Mouse (Mus musculus): ENCODE results near the gene Cald1. TPM values are rescaled to one million over a fixed set of nuclear protein-coding genes. Genes with fewer than 3 reads are reported as not detected.

Gene Cald1
- total and polyA plus RNA-seq, 2 experiments, result 44.6 to 61.0 TPM

DNA sequence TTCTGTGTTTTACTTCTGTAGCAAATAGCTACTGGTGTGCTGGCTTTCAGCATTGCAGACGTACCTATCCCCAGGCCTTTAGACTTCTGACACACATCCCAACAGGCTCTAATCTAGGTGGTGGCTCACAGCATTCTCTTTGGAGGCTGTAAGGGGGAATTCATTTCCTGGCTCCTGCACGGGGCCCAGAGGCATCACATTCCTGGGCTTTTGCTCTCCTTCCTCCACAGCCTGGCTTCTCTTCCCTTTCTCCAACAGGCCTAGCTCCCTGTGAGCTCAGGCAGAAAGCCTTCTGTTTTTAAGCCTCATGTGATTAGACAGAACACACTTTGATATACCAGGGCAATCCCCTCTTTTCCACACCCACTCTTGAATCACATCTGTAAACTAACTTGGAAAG lies 109.2 kb downstream of the Cald1 start:
- no peaks in the 10 kb centered on the region for H3K36me3 ChIP-seq (ENCODE audit: control insufficient read depth, insufficient read depth, low read length)
- no peak overlapping the region for H3K9ac ChIP-seq (ENCODE audit: low read depth, low read length)
- H3K4me1 ChIP-seq (ENCODE audit: control insufficient read depth, insufficient read depth, low read length), result peaks cover 16% of the 10 kb centered on the region
- H3K79me2 ChIP-seq (ENCODE audit: control insufficient read depth, insufficient read depth, low read length), result peaks cover 12% of the 10 kb centered on the region; the same call in 1 of the 2 replicates
- H3K27me3 ChIP-seq (ENCODE audit: control insufficient read depth, insufficient read depth, low read length), result no peaks in the 10 kb centered on the region
- H3K4me3 ChIP-seq (ENCODE audit: insufficient read depth, low read depth, low read length), result no peak overlapping the region
- TF ChIP-seq CTCF (IDR thresholded peaks at IDR 0.05; ENCODE audit: low read depth, low read length) (no peak), POLR2A (IDR thresholded peaks at IDR 0.05; ENCODE audit: extremely low read depth, insufficient read depth, low read length) (no peak)
- no peak overlapping the region for H3K27ac ChIP-seq (replicated peaks; ENCODE audit: insufficient read depth, low read depth, low read length)
- DNase-seq (ENCODE audit: extremely low read depth, low read depth, low spot score), result no peak
- WGBS, result 72% methylated on average over 2 of the region's 2 CpGs

DNA sequence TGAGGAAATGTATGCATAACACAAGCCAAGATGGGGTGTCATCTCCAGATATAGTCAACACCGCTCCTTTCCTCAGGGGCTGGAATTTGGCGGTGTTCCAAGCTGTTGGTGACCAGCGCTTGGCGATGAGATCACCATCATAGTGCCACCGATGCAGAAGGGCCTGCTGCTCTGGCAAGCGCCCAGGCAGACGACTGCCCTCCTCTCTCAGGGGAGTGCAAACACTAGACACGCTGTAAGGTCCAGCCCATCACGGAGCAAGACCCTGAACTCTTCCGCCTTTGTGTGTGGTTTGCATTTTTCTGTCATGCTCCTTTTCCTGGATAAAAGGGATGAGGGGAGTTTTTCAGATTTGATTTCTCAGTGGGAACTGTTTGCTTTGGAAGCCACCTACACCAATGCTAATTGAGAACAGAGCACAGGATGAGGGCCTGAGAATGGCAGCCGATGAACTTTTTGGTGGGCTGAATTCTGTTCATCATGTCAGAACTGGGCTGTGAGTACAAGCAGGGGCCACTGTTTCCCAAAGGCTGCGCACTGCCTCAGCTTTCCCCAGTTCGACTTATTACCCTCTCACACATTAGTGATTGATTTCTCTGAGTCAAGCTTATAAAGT lies 110.5 kb downstream of the Cald1 start:
- Histone ChIP-seq H3K4me3 (ENCODE audit: insufficient read depth, low read depth, low read length) (no peak overlapping the region), H3K27me3 (ENCODE audit: control insufficient read depth, insufficient read depth, low read length) (no peaks in the 10 kb centered on the region), H3K79me2 (ENCODE audit: control insufficient read depth, insufficient read depth, low read length) (peaks cover 21% of the 10 kb centered on the region; the same call in 1 of the 2 replicates), H3K36me3 (ENCODE audit: control insufficient read depth, insufficient read depth, low read length) (no peaks in the 10 kb centered on the region), H3K9ac (ENCODE audit: low read depth, low read length) (no peak overlapping the region), H3K4me1 (ENCODE audit: control insufficient read depth, insufficient read depth, low read length) (peaks cover 24% of the 10 kb centered on the region), H3K27ac (replicated peaks; ENCODE audit: insufficient read depth, low read depth, low read length) (no peak overlapping the region)
- no peak for TF ChIP-seq POLR2A (IDR thresholded peaks at IDR 0.05; ENCODE audit: extremely low read depth, insufficient read depth, low read length)
- TF ChIP-seq CTCF (IDR thresholded peaks at IDR 0.05; ENCODE audit: low read depth, low read length), result no peak
- no peak for DNase-seq (ENCODE audit: extremely low read depth, low read depth, low spot score)
- WGBS, result 16% methylated on average over 13 of the region's 13 CpGs

DNA sequence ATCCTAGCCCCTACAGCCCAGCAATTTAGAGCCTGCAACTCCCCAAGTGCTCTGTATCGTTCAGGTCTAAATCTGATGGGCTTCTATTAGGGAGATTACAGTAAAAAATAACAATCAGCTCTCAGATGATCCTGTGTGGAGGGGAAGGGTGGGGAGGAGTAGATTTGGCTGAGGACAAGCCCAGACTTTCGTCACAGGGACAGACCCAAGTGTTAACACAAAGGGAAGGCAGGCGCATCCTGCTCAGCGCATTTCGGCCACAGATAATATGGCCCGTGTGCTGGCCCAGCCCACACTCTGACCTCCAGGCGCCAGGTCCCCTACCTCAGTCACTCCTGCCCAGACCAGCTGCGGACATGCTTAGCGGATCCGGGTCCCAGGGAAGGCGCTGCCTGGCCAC lies 111.0 kb downstream of the Cald1 start:
- WGBS, result 3% methylated on average over 11 of the region's 11 CpGs
- Histone ChIP-seq H3K9ac (ENCODE audit: low read depth, low read length) (peak overlapping the region; percentile 85), H3K4me1 (ENCODE audit: control insufficient read depth, insufficient read depth, low read length) (peaks cover 27% of the 10 kb centered on the region), H3K79me2 (ENCODE audit: control insufficient read depth, insufficient read depth, low read length) (peaks cover 22% of the 10 kb centered on the region; the same call in 1 of the 2 replicates), H3K27me3 (ENCODE audit: control insufficient read depth, insufficient read depth, low read length) (no peaks in the 10 kb centered on the region), H3K27ac (replicated peaks; ENCODE audit: insufficient read depth, low read depth, low read length) (peak overlapping the region; percentile 97), H3K4me3 (ENCODE audit: insufficient read depth, low read depth, low read length) (peak overlapping the region; percentile 88), H3K36me3 (ENCODE audit: control insufficient read depth, insufficient read depth, low read length) (no peaks in the 10 kb centered on the region)
- no peak for TF ChIP-seq CTCF (IDR thresholded peaks at IDR 0.05; ENCODE audit: low read depth, low read length)
- peak; percentile 69 for TF ChIP-seq POLR2A (IDR thresholded peaks at IDR 0.05; ENCODE audit: extremely low read depth, insufficient read depth, low read length)
- DNase-seq (ENCODE audit: extremely low read depth, low read depth, low spot score), result peak; percentile 96

DNA sequence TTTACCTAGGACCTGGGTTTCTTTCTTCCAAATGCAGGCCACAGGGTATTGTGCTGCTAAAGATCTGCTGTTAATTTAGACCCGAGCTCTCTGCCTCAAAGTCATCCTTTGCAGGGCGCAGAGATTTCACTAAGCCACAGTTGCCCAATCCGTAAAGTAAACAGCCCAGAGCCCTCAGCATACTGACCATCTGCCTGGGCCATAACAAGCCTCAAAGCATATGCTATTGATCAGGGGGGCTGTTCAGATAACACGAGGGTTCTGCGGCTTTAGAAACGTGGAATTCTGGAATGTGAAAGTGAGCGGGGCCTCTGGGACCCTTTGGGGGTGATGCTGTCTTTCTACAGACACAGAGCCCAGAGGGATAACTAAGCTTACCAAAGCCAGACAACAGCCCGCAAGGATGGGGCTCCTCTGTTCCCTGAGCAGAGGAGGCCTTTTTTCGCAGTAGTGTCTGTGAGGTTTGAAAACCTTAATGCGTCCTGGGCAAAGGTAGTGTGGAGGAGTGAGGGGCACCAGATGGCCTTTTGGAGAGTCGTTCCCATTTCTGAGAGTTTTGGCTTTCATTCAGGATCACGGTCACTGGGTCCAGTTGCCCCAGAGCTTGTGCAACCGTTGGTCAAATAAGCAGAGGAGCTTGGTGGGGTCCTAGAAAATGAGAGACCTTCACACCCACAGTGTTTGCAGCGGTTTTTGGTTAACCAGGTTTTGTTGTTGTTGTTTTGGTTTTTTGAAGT lies 111.8 kb downstream of the Cald1 start:
- peak overlapping the region; percentile 68 for H3K9ac ChIP-seq (ENCODE audit: low read depth, low read length)
- peak overlapping the region; percentile 97 for H3K27ac ChIP-seq (replicated peaks; ENCODE audit: insufficient read depth, low read depth, low read length)
- peaks cover 30% of the 10 kb centered on the region for H3K4me1 ChIP-seq (ENCODE audit: control insufficient read depth, insufficient read depth, low read length)
- peak; percentile 91 for DNase-seq (ENCODE audit: extremely low read depth, low read depth, low spot score)
- 8% methylated on average over 14 of the region's 14 CpGs for WGBS
- H3K79me2 ChIP-seq (ENCODE audit: control insufficient read depth, insufficient read depth, low read length), result peaks cover 23% of the 10 kb centered on the region; the same call in 1 of the 2 replicates
- no peaks in the 10 kb centered on the region for H3K27me3 ChIP-seq (ENCODE audit: control insufficient read depth, insufficient read depth, low read length)
- no peaks in the 10 kb centered on the region for H3K36me3 ChIP-seq (ENCODE audit: control insufficient read depth, insufficient read depth, low read length)
- peak overlapping the region; percentile 88 for H3K4me3 ChIP-seq (ENCODE audit: insufficient read depth, low read depth, low read length)
- no peak for TF ChIP-seq POLR2A (IDR thresholded peaks at IDR 0.05; ENCODE audit: extremely low read depth, insufficient read depth, low read length)
- no peak for TF ChIP-seq CTCF (IDR thresholded peaks at IDR 0.05; ENCODE audit: low read depth, low read length)

DNA sequence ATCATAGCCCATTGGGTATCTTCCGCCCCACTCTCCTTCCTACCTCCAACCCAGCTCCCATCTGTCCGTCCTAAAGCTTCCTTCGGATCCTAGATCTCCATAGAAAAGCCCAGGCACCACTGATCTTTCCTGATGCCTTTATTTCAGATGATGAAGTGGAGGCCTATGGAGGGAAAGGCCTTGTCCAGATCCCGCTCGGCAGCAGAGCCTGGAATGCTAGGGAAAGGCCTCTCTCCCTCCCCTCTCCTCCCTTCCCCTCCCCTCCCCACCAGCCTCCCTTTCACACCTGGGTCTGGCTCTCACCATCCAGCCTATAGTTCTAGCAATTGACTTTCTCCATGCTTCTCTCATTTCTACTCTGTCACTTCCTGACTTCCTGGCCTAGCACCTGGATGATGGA lies 112.5 kb downstream of the Cald1 start:
- TF ChIP-seq POLR2A (IDR thresholded peaks at IDR 0.05; ENCODE audit: extremely low read depth, insufficient read depth, low read length) (no peak), CTCF (IDR thresholded peaks at IDR 0.05; ENCODE audit: low read depth, low read length) (no peak)
- peak overlapping the region; percentile 68 for H3K9ac ChIP-seq (ENCODE audit: low read depth, low read length)
- DNase-seq (ENCODE audit: extremely low read depth, low read depth, low spot score), result no peak
- no peaks in the 10 kb centered on the region for H3K36me3 ChIP-seq (ENCODE audit: control insufficient read depth, insufficient read depth, low read length)
- peaks cover 37% of the 10 kb centered on the region for H3K4me1 ChIP-seq (ENCODE audit: control insufficient read depth, insufficient read depth, low read length)
- no peaks in the 10 kb centered on the region for H3K27me3 ChIP-seq (ENCODE audit: control insufficient read depth, insufficient read depth, low read length)
- peaks cover 30% of the 10 kb centered on the region; the same call in 1 of the 2 replicates for H3K79me2 ChIP-seq (ENCODE audit: control insufficient read depth, insufficient read depth, low read length)
- H3K27ac ChIP-seq (replicated peaks; ENCODE audit: insufficient read depth, low read depth, low read length), result peak overlapping the region; percentile 97
- 28% methylated on average over 5 of the region's 5 CpGs for WGBS
- peak overlapping the region; percentile 88 for H3K4me3 ChIP-seq (ENCODE audit: insufficient read depth, low read depth, low read length)
